Mouse (Mus musculus) midbrain, postnatal 0 days (tissue): Measurements from ENCODE around the gene Grm4. TPM values are rescaled to one million over a fixed set of nuclear protein-coding genes. Genes with fewer than 3 reads are reported as not detected.

Experiments used
- ATAC-seq: fragments of 200-750 bp; cut with Nextera tagmentation; 2 replicates; pipeline ENCODE4 v1.8.0; 2017; ENCODE audit warnings: moderate number of reproducible peaks, mild to moderate bottlenecking, moderate TSS enrichment, moderate library complexity; ENCODE audit not compliant: low FRiP score
- DNase-seq: peaks from one replicate; pipeline ENCODE4 v3.0.0-alpha.2; 2015; ENCODE audit warnings: low spot score
- H3K27ac ChIP-seq: fragments of 300-500 bp; sonication (generic); 2 replicates; pipeline ENCODE4 v1.5.1; 2014; ENCODE audit warnings: low read depth, mild to moderate bottlenecking, low read length, mixed read lengths
- H3K27me3 ChIP-seq: fragments of 300-500 bp; sonication (generic); 2 replicates; pipeline ENCODE4 v1.6.1; 2014; ENCODE audit warnings: low read length, control low read depth, mixed read lengths; ENCODE audit not compliant: insufficient read depth
- H3K36me3 ChIP-seq: fragments of 300-500 bp; sonication (generic); 2 replicates; pipeline ENCODE4 v1.6.1; 2014; ENCODE audit warnings: low read length, control low read depth, mixed read lengths; ENCODE audit not compliant: insufficient read depth
- H3K4me1 ChIP-seq: fragments of 300-500 bp; sonication (generic); 2 replicates; pipeline ENCODE4 v1.6.1; 2014; ENCODE audit warnings: mild to moderate bottlenecking, control low read depth, antibody characterized with exemption, low read length, mixed read lengths; ENCODE audit not compliant: insufficient read depth
- H3K4me2 ChIP-seq: fragments of 300-500 bp; sonication (generic); 2 replicates; pipeline ENCODE4 v1.6.1; 2014; ENCODE audit warnings: low read depth, mild to moderate bottlenecking, low read length, mixed read lengths; ENCODE audit not compliant: poor library complexity, severe bottlenecking
- H3K4me3 ChIP-seq: fragments of 300-500 bp; sonication (generic); 2 replicates; pipeline ENCODE4 v1.5.1; 2014; ENCODE audit warnings: low read depth, mild to moderate bottlenecking, low read length, moderate library complexity
- H3K9ac ChIP-seq: fragments of 300-500 bp; sonication (generic); replicated peaks from 2 replicates; pipeline ENCODE4 v1.6.1; 2014; ENCODE audit warnings: mild to moderate bottlenecking, low read length, moderate library complexity, mixed read lengths; ENCODE audit not compliant: poor library complexity, severe bottlenecking
- H3K9me3 ChIP-seq: fragments of 300-500 bp; sonication (generic); 2 replicates; pipeline ENCODE4 v1.6.1; 2016; ENCODE audit warnings: low read length, control low read depth
- CTCF ChIP-seq: IDR thresholded peaks from 2 replicates; pipeline ENCODE4 v1.5.1; 2016; ENCODE audit warnings: antibody characterized with exemption, mild to moderate bottlenecking
- WGBS: fragments of 180-500 bp; shearing (Covaris S2); extraction: QIAGEN DNeasy Blood & Tissue Kit; methylation state at CpG from one replicate; pipeline ENCODE4 v1.1.7; 2014; 5-methylcytosine and 5-hydroxymethylcytosine counted together
- polyA plus RNA-seq: library from polyadenylated mRNA; unstranded; fragments of >200 nt; fragmentation: Nextera tagmentation; extraction: Ambion mirVana; gene quantifications from 2 replicates; pipeline ENCODE4 v1.2.1, GENCODE M21; 2015
- total RNA-seq: library from RNA; depleted of rRNA; stranded (reverse); fragments of >200 nt; gene quantifications from 2 replicates; pipeline ENCODE4 v1.2.3, GENCODE M21; 2014

Gene Grm4
- total and polyA plus RNA-seq, 2 experiments from 2014 or later: 11.1 to 54.0 TPM

DNA sequence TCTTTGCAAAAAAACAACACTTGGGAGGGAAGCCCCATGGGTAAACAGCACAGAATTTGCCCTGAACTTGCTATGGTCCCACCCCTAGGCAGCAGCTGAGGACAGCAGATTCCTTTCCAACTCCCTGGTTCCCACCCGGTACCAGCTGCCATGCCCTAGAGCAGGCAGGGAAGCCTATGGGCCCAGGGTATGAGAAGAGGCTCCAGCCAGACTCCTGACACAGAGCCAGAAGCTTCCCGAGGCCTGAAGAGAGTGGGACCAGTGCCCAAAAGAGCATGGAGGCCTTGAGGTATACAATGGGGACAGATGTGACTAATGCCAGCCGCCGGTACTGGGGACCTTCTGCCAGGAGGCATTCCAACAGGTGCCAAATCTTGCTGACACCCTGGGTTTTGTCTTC lies 114.2 kb downstream of the Grm4 start:
- no peak for ATAC-seq
- Histone ChIP-seq H3K4me2 (no peak overlapping the region), H3K27ac (no peak overlapping the region), H3K4me3 (no peak overlapping the region), H3K9ac (no peak overlapping the region), H3K4me1 (no peaks in the 10 kb centered on the region), H3K9me3 (no peaks in the 10 kb centered on the region), H3K27me3 (no peaks in the 10 kb centered on the region), H3K36me3 (no peaks in the 10 kb centered on the region)
- no peak for TF ChIP-seq CTCF
- DNase-seq: peak; percentile 89
- WGBS: 57% methylated on average over 4 of the region's 4 CpGs

DNA sequence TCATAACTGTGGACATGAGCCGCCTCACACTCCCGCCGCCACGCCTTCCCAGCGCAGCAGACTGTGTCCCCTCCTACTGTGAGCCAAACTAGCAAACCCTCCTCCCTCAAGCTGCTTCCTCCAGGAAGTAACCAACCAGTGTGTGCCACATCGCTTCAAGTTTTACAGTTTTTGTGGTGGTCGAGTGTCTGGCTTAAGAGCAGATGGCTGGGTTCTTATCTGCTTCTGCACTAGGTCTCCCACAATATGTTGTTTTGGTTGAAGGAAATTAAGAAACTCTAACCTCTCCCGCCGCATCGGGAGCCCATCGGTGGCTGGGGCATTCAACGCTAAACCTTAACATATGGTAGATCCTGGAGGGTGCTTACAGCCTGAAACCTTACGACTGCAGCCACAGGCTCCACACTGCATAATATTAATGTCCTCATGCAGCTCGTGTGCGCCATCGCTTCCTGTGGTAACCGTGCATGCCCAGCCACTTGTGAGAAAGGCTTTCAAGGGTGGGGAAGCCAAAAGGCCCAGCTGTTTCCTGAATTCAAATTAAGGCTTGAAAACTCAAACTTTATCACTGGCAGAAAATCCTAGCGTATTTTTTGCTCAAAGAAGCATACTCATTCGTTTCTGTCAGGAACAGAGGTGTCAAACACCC lies 115.7 kb downstream of the Grm4 start:
- ATAC-seq: no peak
- Histone ChIP-seq H3K9ac (no peak overlapping the region), H3K36me3 (no peaks in the 10 kb centered on the region), H3K9me3 (no peaks in the 10 kb centered on the region), H3K4me2 (no peak overlapping the region), H3K4me1 (no peaks in the 10 kb centered on the region), H3K27ac (no peak overlapping the region), H3K27me3 (no peaks in the 10 kb centered on the region), H3K4me3 (no peak overlapping the region)
- TF ChIP-seq CTCF: no peak
- WGBS: 83% methylated on average over 19 of the region's 19 CpGs
- no peak for DNase-seq

DNA sequence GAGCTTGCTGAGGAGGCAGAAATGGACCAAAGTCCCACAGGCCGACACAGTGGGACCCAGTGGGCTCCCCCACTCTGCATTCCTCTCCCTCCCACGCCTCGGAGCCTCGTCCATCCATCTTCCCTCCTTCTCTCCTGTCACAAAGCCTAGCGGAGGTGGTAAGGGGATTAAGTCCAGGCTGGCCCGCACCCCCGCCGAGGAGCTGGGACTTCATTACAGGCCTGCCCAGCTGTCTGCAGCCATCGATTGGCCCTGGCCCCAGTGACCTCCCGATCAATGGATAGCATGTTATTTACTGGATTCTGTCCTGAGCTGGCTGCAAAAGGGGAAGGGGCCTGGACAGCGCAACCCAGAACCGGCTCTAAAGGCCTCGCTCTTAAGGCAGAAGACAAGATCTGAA lies 120.0 kb downstream of the Grm4 start:
- Histone ChIP-seq H3K4me3 (no peak overlapping the region), H3K4me2 (no peak overlapping the region), H3K4me1 (no peaks in the 10 kb centered on the region), H3K36me3 (no peaks in the 10 kb centered on the region), H3K9ac (no peak overlapping the region), H3K9me3 (no peaks in the 10 kb centered on the region), H3K27me3 (no peaks in the 10 kb centered on the region), H3K27ac (no peak overlapping the region)
- DNase-seq (no peak), ATAC-seq (no peak)
- no peak for TF ChIP-seq CTCF
- WGBS: 21% methylated on average over 13 of the region's 13 CpGs

DNA sequence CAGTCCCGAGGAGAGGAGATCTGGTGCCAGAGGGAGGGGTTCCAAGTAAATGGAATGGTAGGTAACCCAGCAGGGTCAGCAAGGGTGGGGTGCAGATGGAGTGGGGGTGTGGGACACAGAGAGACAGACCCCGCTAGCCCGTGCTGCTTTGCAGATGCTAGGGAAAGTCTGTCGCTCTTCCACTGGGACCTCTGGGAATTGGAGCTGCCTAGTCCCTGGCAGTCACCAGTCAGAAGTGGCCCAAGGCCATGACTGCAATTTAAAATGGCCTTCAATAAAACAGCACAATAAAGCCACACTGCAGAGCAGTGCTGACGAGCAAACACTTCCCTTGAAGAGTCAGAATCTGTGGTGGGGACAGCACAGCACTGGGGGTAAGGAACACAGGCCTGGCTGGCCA lies 127.3 kb downstream of the Grm4 start:
- H3K4me3 ChIP-seq: no peak overlapping the region
- no peak overlapping the region for H3K9ac ChIP-seq
- H3K4me1 ChIP-seq: peaks cover 10% of the 10 kb centered on the region; the same call in 1 of the 2 replicates
- H3K9me3 ChIP-seq: no peaks in the 10 kb centered on the region
- no peaks in the 10 kb centered on the region for H3K36me3 ChIP-seq
- no peak for TF ChIP-seq CTCF
- no peak overlapping the region for H3K4me2 ChIP-seq
- H3K27me3 ChIP-seq: no peaks in the 10 kb centered on the region
- ATAC-seq (no peak), DNase-seq (no peak)
- WGBS: 60% methylated on average over 5 of the region's 5 CpGs
- H3K27ac ChIP-seq: no peak overlapping the region

DNA sequence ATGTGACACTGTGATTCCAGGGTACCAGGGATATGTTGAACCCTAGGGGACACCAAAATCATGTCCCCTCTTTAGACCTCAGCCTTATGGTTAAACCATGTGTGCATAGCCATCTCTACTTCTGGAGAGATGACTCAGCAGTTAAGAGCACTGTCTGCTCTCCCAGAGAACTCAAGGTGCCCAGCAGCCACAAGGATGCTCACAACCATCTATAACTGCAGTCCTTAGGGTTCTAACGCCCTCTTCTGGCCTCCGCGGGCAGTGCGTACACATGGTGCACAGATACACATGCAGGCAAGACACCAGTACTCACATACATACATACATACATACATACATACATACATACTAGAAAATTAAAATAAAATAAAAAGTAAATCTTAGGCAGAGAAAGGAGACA lies 127.8 kb downstream of the Grm4 start:
- DNase-seq (no peak), ATAC-seq (no peak)
- H3K9me3 ChIP-seq: no peaks in the 10 kb centered on the region
- H3K4me2 ChIP-seq: no peak overlapping the region
- WGBS: 89% methylated on average over 4 of the region's 4 CpGs
- H3K27me3 ChIP-seq: no peaks in the 10 kb centered on the region
- H3K27ac ChIP-seq: no peak overlapping the region
- no peak overlapping the region for H3K4me3 ChIP-seq
- no peak overlapping the region for H3K9ac ChIP-seq
- no peaks in the 10 kb centered on the region for H3K36me3 ChIP-seq
- H3K4me1 ChIP-seq: peaks cover 11% of the 10 kb centered on the region; the same call in 1 of the 2 replicates
- peak; percentile 55 for TF ChIP-seq CTCF

DNA sequence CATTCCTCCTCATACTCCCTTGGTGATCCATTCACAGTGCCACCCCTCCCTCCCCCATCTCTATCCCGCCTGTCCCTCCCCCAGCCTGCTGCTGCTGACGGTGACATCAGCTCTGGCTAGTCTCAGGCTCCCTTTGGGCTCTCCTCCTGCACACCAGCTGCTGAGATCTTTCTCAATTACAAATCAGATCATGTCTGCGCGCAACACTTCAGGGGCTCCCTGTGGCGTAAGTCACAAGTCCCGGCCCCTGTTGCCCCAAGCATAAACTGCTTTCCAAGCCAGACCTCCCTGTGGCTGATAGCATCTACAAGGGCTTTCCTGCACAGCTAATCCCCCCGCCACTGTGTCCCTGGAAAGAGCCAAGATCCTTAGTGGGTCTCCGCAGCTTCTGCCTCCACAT lies 128.3 kb downstream of the Grm4 start:
- ATAC-seq (no peak), DNase-seq (peak; percentile 71)
- no peak for TF ChIP-seq CTCF
- Histone ChIP-seq H3K4me3 (no peak overlapping the region), H3K9ac (no peak overlapping the region), H3K4me2 (no peak overlapping the region), H3K36me3 (no peaks in the 10 kb centered on the region), H3K9me3 (no peaks in the 10 kb centered on the region), H3K27me3 (no peaks in the 10 kb centered on the region), H3K27ac (no peak overlapping the region), H3K4me1 (peaks cover 11% of the 10 kb centered on the region; the same call in 1 of the 2 replicates)
- WGBS: 13% methylated on average over 8 of the region's 8 CpGs
